Mouse (Mus musculus): ENCODE measurements around the gene Acta1. TPM values are rescaled to one million over a fixed set of nuclear protein-coding genes. Genes with fewer than 3 reads are reported as not detected.

Acta1 gene
- polyA plus RNA-seq, 1 experiment from 2014 or later = 18.7 TPM

Other genes with a start within 250 kb of the Acta1 start
- gene Rhou, start 240.8 kb downstream of the Acta1 start, polyA plus RNA-seq (2015; fragmentation: Nextera tagmentation; extraction: Ambion mirVana) = 8.9 and 9.6 TPM in 2 replicates
- 46.7 and 49.1 TPM in 2 replicates for gene Rab4a, start 88.8 kb downstream of the Acta1 start, polyA plus RNA-seq (2015; fragmentation: Nextera tagmentation; extraction: Ambion mirVana)
- gene Ccsap, start 34.5 kb downstream of the Acta1 start, polyA plus RNA-seq (2015; fragmentation: Nextera tagmentation; extraction: Ambion mirVana) = 3.4 and 3.9 TPM in 2 replicates
- 23.3 and 32.8 TPM in 2 replicates for gene Nup133, start 54.5 kb upstream of the Acta1 start, polyA plus RNA-seq (2015; fragmentation: Nextera tagmentation; extraction: Ambion mirVana)
- 24.9 and 30.6 TPM in 2 replicates for gene Abcb10, start 88.4 kb upstream of the Acta1 start, polyA plus RNA-seq (2015; fragmentation: Nextera tagmentation; extraction: Ambion mirVana)
- 40.6 and 41.0 TPM in 2 replicates for gene Taf5l, start 126.6 kb upstream of the Acta1 start, polyA plus RNA-seq (2015; fragmentation: Nextera tagmentation; extraction: Ambion mirVana)
- gene Urb2, start 126.8 kb upstream of the Acta1 start, polyA plus RNA-seq (2015; fragmentation: Nextera tagmentation; extraction: Ambion mirVana) = 3.6 and 4.5 TPM in 2 replicates